Mouse (Mus musculus) kidney, adult 2 months (tissue): ENCODE data around the gene 4930452B06Rik. TPM values are rescaled to one million over a fixed set of nuclear protein-coding genes. Genes with fewer than 3 reads are reported as not detected.
"Not testable (repeated sequence)": the region's sequence is repeated elsewhere in the genome, so short reads cannot be mapped to it uniquely, and the experiment has no call there.

ENCODE experiments used
- DNase-seq: peaks from one replicate; pipeline ENCODE4 v3.0.0; 2021
- H3K27ac ChIP-seq: fragments of 200-500 bp; 2 replicates; pipeline ENCODE4 v1.5.1; 2012; ENCODE audit warnings: low read depth, low read length, control low read depth, inconsistent platforms; ENCODE audit not compliant: insufficient read depth
- H3K27me3 ChIP-seq: fragments of 200-500 bp; replicated peaks from 2 replicates; pipeline ENCODE4 v1.6.1; 2012; ENCODE audit warnings: mild to moderate bottlenecking, moderate library complexity, low read length, inconsistent platforms; ENCODE audit not compliant: control insufficient read depth, insufficient read depth
- H3K36me3 ChIP-seq: fragments of 200-500 bp; 2 replicates; pipeline ENCODE4 v1.6.1; 2012; ENCODE audit warnings: mild to moderate bottlenecking, moderate library complexity, low read length, inconsistent platforms; ENCODE audit not compliant: control insufficient read depth, insufficient read depth
- H3K4me1 ChIP-seq: fragments of 200-500 bp; 2 replicates; pipeline ENCODE4 v1.6.1; 2011; ENCODE audit warnings: low read length; ENCODE audit not compliant: control insufficient read depth, insufficient read depth
- H3K4me3 ChIP-seq: fragments of 200-500 bp; 2 replicates; pipeline ENCODE4 v1.5.1; 2011; ENCODE audit warnings: mild to moderate bottlenecking, low read depth, low read length, control low read depth; ENCODE audit not compliant: insufficient read depth
- CTCF ChIP-seq: fragments of 200-500 bp; conservative IDR thresholded peaks from 2 replicates; pipeline ENCODE4 v1.5.1; 2011; ENCODE audit warnings: low read depth, mild to moderate bottlenecking, control low read depth, low read length, moderate library complexity, mixed read lengths; ENCODE audit not compliant: insufficient read depth, insufficient read length
- POLR2A ChIP-seq: fragments of 200-500 bp; IDR thresholded peaks from one replicate; pipeline ENCODE4 v1.6.1; 2011; ENCODE audit warnings: low read depth, low read length, control low read depth
- WGBS: fragments of 180-500 bp; shearing (Covaris S2); methylation state at CpG from one replicate; pipeline ENCODE4 v1.1.7; 2018; 5-methylcytosine and 5-hydroxymethylcytosine counted together
- polyA plus RNA-seq: library from polyadenylated mRNA; depleted of rRNA; stranded (reverse); fragments of >200 nt; gene quantifications from 2 replicates; pipeline ENCODE4 v1.2.3, GENCODE M21; 2012

4930452B06Rik gene
- polyA plus RNA-seq, 1 experiment: 0.58 TPM

GRCm38 (mm10) chr14:8641650-8642279, 24.3 kb downstream of the 4930452B06Rik start:
- 67% methylated on average over 9 of the region's 9 CpGs for WGBS
- Histone ChIP-seq H3K36me3 (no peaks in the 10 kb centered on the region), H3K27ac (no peak overlapping the region; the same call in 1 of the 2 replicates), H3K4me1 (no peaks in the 10 kb centered on the region), H3K4me3 (no peak overlapping the region), H3K27me3 (no peaks in the 10 kb centered on the region)
- DNase-seq: peak; percentile 33
- TF ChIP-seq POLR2A: no peak
- TF ChIP-seq CTCF: no peak

DNA sequence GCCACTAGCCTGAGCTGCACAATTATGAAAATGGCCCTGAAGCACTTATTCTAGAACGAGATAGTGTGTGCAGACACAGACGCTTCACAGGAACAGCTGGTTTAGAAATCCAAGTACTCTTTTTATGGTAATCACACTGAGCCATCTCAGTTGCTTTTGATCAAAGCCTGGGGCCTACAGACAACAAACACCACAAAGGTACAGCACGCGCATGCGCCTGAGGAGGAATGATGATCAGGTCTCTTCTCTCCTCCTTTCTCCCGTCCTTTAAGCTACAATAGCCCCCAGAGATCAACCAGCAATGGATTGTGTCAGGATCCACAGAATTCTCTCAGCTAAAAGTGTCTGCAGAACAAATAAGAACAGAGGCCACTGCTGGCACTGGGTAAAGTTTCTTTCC, 33.8 kb downstream of the 4930452B06Rik start:
- H3K36me3 ChIP-seq: no peaks in the 10 kb centered on the region
- no peaks in the 10 kb centered on the region for H3K4me1 ChIP-seq
- no peak for DNase-seq
- no peaks in the 10 kb centered on the region for H3K27me3 ChIP-seq
- no peak overlapping the region for H3K27ac ChIP-seq
- TF ChIP-seq POLR2A: no peak
- no peak for TF ChIP-seq CTCF
- 92% methylated on average over 6 of the region's 6 CpGs for WGBS
- H3K4me3 ChIP-seq: no peak overlapping the region

DNA sequence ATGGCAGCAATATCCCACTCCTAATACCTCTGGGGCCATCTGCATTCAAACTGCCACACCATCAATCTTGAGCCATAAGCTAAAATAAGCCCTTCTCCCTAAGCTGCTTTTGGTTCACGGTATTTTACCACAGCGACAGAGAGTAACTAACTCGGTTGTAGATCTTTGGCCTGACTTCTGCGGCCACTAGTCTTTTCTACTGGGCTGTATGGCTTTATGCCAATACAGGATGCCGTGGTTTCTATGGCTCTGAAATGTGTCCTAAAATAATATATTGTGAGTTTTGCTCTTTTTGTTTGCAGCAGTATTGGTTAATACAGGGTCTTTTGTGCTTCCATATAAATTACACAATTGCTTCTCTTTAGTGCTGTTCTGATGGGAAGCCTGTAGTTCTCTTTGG, 37.6 kb downstream of the 4930452B06Rik start:
- Histone ChIP-seq H3K27me3 (no peaks in the 10 kb centered on the region), H3K4me3 (no peak overlapping the region), H3K4me1 (no peaks in the 10 kb centered on the region), H3K36me3 (no peaks in the 10 kb centered on the region), H3K27ac (no peak overlapping the region)
- TF ChIP-seq CTCF: no peak
- no peak for TF ChIP-seq POLR2A
- no peak for DNase-seq
- 70% methylated on average over 5 of the region's 5 CpGs for WGBS

DNA sequence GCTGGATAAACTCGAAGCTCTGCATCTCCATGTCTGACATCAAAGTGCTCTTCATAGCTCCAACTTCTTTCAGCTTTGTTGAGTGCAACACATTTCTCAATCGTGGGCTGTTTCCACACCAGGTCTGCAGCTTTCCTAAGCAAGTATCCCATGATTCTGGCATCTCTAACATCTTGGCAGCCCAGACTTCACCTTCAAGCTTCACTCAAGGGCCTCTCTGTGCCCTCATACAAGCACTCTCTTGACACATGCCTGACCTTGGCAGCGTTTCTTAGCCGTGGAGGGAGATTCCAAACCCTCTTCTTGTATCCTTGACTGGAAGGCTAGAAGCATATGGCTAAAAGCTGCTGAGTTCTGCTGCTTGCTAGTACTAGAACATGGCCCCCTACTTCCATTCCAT, 38.6 kb downstream of the 4930452B06Rik start:
- Histone ChIP-seq H3K27me3 (no peaks in the 10 kb centered on the region), H3K4me3 (no peak overlapping the region), H3K4me1 (no peaks in the 10 kb centered on the region), H3K36me3 (no peaks in the 10 kb centered on the region), H3K27ac (no peak overlapping the region)
- no peak for DNase-seq
- WGBS: 85% methylated on average over 4 of the region's 4 CpGs
- TF ChIP-seq CTCF: no peak
- TF ChIP-seq POLR2A: no peak

DNA sequence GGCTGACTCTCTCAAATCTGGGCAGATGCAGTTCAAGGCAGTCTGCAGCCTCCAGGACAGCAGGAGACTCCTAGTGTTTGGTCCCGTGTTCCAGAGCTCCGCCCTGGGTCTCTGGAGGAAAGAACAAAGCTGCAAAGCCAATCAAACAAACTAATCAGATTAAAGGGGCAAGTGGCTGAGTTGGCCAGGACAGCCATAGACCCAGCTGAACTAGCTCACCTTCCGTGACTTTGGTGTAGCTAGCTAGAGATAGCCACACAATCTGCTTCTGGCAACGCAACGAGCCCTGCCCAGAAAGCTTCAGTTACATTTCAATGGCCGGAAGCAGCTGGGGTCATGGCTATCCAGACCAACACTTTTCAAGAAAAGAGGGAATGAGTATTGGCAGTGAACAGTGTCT, 44.9 kb downstream of the 4930452B06Rik start:
- H3K4me1 ChIP-seq: no peaks in the 10 kb centered on the region
- WGBS: 60% methylated on average over 6 of the region's 6 CpGs

GRCm38 (mm10) chr14:8620580-8620979, 45.5 kb downstream of the 4930452B06Rik start:
- H3K27me3 ChIP-seq: no peaks in the 10 kb centered on the region
- H3K4me1 ChIP-seq: no peaks in the 10 kb centered on the region
- no peak for DNase-seq
- TF ChIP-seq CTCF (no peak), POLR2A (no peak)
- WGBS: 78% methylated on average over 5 of the region's 5 CpGs
- no peaks in the 10 kb centered on the region for H3K36me3 ChIP-seq
- no peak overlapping the region for H3K27ac ChIP-seq
- H3K4me3 ChIP-seq: no peak overlapping the region

More for the DNA sequence above, 44.9 kb downstream of the 4930452B06Rik start:
- H3K27ac ChIP-seq: no peak overlapping the region
- no peak overlapping the region for H3K4me3 ChIP-seq
- H3K36me3 ChIP-seq: no peaks in the 10 kb centered on the region
- no peaks in the 10 kb centered on the region for H3K27me3 ChIP-seq
- DNase-seq: peak; percentile 5
- no peak for TF ChIP-seq POLR2A
- no peak for TF ChIP-seq CTCF

DNA sequence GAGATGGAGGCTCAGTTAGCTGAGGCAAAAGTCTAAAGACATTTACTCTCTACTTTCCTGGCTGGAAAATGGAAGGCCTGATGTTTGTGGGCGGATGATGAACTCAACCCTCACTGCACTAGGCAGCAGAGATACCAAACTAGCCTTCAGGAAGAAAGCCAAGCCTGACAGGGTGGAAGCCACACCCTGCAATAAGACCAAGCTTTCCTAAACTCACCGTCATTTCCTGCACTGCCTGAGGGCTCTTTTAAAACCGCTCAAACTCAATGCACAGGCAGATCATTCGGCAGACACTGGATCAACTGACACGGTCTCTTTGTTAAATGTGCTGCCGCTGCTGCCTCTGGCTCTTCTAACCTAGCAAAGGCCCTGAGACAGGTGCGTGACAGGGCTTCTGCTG, 50.4 kb downstream of the 4930452B06Rik start:
- no peak overlapping the region for H3K4me3 ChIP-seq
- H3K27me3 ChIP-seq: no peaks in the 10 kb centered on the region
- 62% methylated on average over 7 of the region's 7 CpGs for WGBS
- no peaks in the 10 kb centered on the region for H3K36me3 ChIP-seq
- TF ChIP-seq POLR2A (no peak), CTCF (no peak)
- peak; percentile 5 for DNase-seq
- H3K27ac ChIP-seq: no peak overlapping the region
- H3K4me1 ChIP-seq: no peaks in the 10 kb centered on the region

DNA sequence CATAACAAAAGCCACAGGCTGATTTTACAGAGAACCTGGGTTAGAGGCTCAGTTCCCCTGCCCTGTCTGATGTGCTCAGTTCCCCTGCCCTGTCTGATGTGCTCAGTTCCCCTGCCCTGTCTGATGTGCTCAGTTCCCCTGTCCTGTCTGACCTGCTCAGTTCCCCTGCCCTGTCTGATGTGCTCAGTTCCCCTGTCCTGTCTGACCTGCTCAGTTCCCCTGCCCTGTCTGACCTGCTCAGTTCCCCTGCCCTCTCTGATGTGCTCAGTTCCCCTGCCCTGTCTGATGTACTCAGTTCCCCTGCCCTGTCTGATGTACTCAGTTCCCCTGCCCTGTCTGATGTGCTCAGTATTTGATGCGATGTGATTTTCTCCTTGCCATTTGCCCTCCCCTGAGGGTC, 51.6 kb downstream of the 4930452B06Rik start:
- H3K27ac ChIP-seq, H3K27me3 ChIP-seq, H3K4me3 ChIP-seq, DNase-seq, H3K36me3 ChIP-seq, H3K4me1 ChIP-seq: not testable (repeated sequence)
- 89% methylated on average over 1 of the region's 1 CpGs for WGBS
